Mouse (Mus musculus) heart, embryonic 12.5 days (tissue): ENCODE measurements around the gene Grik4. TPM values are rescaled to one million over a fixed set of nuclear protein-coding genes. Genes with fewer than 3 reads are reported as not detected.

ENCODE experiments used
- ATAC-seq: fragments of 200-750 bp; cut with Nextera tagmentation; 2 replicates; pipeline ENCODE4 v1.8.0; 2017; ENCODE audit warnings: moderate TSS enrichment, moderate library complexity; ENCODE audit not compliant: insufficient number of reproducible peaks, low FRiP score
- H3K27ac ChIP-seq: fragments of 300-500 bp; sonication (generic); 2 replicates; pipeline ENCODE4 v1.5.1; 2016; ENCODE audit warnings: mild to moderate bottlenecking, moderate library complexity; ENCODE audit not compliant: poor library complexity, severe bottlenecking
- H3K27me3 ChIP-seq: fragments of 300-500 bp; sonication (generic); replicated peaks from 2 replicates; pipeline ENCODE4 v1.6.1; 2016; ENCODE audit warnings: mild to moderate bottlenecking, moderate library complexity
- H3K36me3 ChIP-seq: fragments of 300-500 bp; sonication (generic); 2 replicates; pipeline ENCODE4 v1.6.1; 2016; ENCODE audit warnings: mild to moderate bottlenecking, moderate library complexity
- H3K4me1 ChIP-seq: fragments of 300-500 bp; sonication (generic); replicated peaks from 2 replicates; pipeline ENCODE4 v1.6.1; 2016; ENCODE audit warnings: mild to moderate bottlenecking
- H3K4me2 ChIP-seq: fragments of 300-500 bp; sonication (generic); 2 replicates; pipeline ENCODE4 v1.6.1; 2016; ENCODE audit warnings: mild to moderate bottlenecking, moderate library complexity
- H3K4me3 ChIP-seq: fragments of 300-500 bp; sonication (generic); 2 replicates; pipeline ENCODE4 v1.5.1; 2016; ENCODE audit warnings: mild to moderate bottlenecking
- H3K9ac ChIP-seq: fragments of 300-500 bp; sonication (generic); 2 replicates; pipeline ENCODE4 v1.6.1; 2016; ENCODE audit warnings: mild to moderate bottlenecking, moderate library complexity
- H3K9me3 ChIP-seq: fragments of 300-500 bp; sonication (generic); replicated peaks from 2 replicates; pipeline ENCODE4 v1.6.1; 2016; ENCODE audit warnings: mild to moderate bottlenecking, moderate library complexity
- WGBS: fragments of 180-500 bp; shearing (Covaris S2); methylation state at CpG from one replicate; pipeline ENCODE4 v1.1.7; 2016; 5-methylcytosine and 5-hydroxymethylcytosine counted together
- polyA plus RNA-seq: library from polyadenylated mRNA; unstranded; fragments of >200 nt; fragmentation: Nextera tagmentation; extraction: Ambion mirVana; gene quantifications from 2 replicates; pipeline ENCODE4 v1.2.1, GENCODE M21; 2016

Grik4 gene
- polyA plus RNA-seq, 1 experiment from 2014 or later, result 0.42 TPM

DNA sequence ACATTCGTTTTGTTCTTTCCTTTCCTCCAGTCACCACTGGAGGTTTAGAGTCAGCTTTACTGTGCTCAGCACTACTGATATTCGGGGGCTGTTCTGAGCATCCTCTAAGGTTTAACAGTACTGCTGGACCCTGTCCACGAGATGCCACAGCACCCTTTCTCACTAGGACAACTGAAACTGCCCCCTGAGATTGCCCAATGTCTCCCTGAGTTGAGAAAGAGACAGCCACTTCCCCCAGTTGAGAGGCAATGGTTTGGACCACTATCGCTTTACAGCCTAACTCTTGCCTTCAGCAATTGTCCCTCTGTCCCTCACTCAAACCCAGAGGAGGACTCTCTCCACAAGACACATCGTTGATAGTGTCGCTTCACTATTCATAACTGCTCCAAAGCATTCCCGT lies 238.4 kb downstream of the Grik4 start:
- Histone ChIP-seq H3K9ac (no peak overlapping the region), H3K36me3 (no peaks in the 10 kb centered on the region), H3K9me3 (no peaks in the 10 kb centered on the region), H3K4me3 (no peak overlapping the region), H3K27ac (no peak overlapping the region), H3K27me3 (0 out of 2 replicates have a peak, but pooled peaks cover 5% of the 10 kb centered on the region), H3K4me2 (no peak overlapping the region), H3K4me1 (no peaks in the 10 kb centered on the region)
- 73% methylated on average over 7 of the region's 7 CpGs for WGBS
- ATAC-seq, result no peak

DNA sequence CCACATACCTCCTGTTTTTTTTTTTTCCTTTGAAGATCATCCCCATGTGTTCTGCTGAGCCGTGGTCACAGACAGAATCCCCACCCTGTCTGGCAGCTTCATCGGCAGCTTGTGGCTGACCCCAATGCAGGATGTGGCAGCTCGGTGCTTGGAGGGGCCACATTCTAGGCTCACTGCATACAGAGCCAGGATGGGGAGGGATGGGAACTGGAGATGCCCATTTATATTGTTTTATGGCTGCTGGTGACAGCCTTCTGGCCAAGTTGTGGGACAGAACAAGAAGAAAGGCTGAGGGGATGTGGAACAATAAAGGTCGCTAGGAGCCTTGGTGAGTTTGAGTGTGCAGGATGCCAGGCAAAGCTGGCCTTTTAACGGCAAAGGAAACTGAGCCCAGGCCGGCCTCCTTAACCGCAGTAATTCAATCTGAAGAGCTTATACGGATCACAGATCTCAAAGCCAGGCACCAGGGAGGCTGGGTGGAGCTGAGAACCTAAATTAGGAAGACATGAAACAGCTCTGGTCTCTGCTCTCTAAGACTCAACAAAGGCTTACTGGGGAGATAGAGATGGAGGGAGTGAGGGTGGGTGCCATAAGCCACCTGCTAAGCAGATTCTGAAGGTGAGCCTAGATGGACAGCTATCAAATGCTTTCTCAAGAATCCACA lies 241.0 kb downstream of the Grik4 start:
- H3K4me2 ChIP-seq, result no peak overlapping the region
- 57% methylated on average over 8 of the region's 8 CpGs for WGBS

DNA sequence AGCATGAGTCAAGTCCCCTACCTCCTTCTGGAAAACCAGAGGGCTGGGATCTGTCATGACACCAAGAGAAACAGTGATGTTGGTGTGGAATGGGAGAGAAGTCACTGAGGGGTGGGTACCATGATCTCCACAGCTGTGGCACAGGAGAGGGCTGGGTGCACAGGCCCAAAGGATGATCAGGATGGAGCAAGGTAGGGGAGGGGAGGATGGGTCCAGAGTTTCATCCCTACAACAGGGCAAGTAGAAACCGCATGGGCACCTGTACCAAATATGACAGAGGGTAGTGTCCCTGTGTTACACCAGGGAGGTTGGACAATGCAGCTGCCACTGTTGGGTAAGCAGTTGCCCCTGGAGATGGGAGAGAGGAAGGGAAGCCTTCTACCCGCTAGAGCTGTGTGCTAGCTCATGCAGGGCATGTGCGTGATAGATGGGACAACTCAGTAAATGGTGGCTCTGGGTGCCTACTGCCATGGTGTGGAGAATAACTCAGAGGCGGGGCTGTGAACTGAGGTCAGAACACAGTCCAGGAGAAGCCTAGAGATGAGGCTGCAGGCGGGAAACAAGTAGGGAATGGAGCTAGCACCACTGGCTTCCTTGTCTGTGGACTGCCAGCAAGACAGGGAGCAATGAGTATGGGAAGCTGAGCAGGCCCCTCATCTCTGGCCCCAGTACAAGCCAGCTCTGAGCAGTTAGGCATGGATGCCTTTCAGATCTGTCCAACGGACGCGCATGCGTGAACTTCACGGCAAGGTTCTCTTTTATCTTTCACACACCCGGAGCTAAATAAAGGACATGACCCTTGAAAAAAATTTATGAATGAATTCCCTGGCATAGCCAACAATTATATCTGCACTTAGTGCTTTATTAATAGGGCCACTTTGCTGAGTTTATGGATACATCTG lies 241.8 kb downstream of the Grik4 start:
- Histone ChIP-seq H3K27ac (no peak overlapping the region), H3K4me2 (no peak overlapping the region), H3K4me3 (no peak overlapping the region), H3K9me3 (no peaks in the 10 kb centered on the region; the same call in 1 of the 2 replicates), H3K27me3 (0 out of 2 replicates have a peak, but pooled peaks cover 5% of the 10 kb centered on the region), H3K9ac (no peak overlapping the region), H3K36me3 (no peaks in the 10 kb centered on the region), H3K4me1 (no peaks in the 10 kb centered on the region)
- no peak for ATAC-seq
- 71% methylated on average over 11 of the region's 11 CpGs for WGBS

More for the DNA sequence above, 241.0 kb downstream of the Grik4 start:
- H3K36me3 ChIP-seq, result no peaks in the 10 kb centered on the region
- no peak overlapping the region for H3K9ac ChIP-seq
- H3K27ac ChIP-seq, result no peak overlapping the region
- no peak overlapping the region for H3K4me3 ChIP-seq
- ATAC-seq, result no peak
- no peaks in the 10 kb centered on the region for H3K4me1 ChIP-seq
- H3K9me3 ChIP-seq, result no peaks in the 10 kb centered on the region; the same call in 1 of the 2 replicates
- 0 out of 2 replicates have a peak, but pooled peaks cover 5% of the 10 kb centered on the region for H3K27me3 ChIP-seq

DNA sequence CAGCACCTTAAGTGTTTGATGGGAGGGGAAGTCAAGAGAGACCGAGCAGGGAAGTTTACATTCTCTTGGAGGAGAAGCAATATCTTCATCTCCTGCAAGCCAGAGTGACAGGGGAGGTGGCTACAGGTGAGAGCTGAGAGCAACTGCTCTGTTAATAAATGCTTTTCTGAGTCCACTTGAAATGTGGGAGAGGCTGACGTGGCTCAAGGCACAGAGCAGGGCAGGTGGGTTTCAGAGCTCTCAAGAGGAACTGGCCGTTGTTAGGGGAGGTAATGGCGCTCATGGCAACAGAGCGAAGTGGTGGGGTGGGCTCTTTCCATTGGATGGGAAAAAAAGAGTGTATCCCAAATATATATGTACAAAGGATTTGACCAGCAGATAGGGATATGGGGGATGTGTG lies 242.6 kb downstream of the Grik4 start:
- WGBS, result 75% methylated on average over 5 of the region's 5 CpGs
- Histone ChIP-seq H3K9ac (no peak overlapping the region), H3K9me3 (peaks cover 2% of the 10 kb centered on the region; the same call in 1 of the 2 replicates), H3K36me3 (no peaks in the 10 kb centered on the region), H3K4me3 (no peak overlapping the region), H3K4me2 (no peak overlapping the region), H3K27ac (no peak overlapping the region), H3K27me3 (0 out of 2 replicates have a peak, but pooled peaks cover 5% of the 10 kb centered on the region), H3K4me1 (no peaks in the 10 kb centered on the region)
- no peak for ATAC-seq

DNA sequence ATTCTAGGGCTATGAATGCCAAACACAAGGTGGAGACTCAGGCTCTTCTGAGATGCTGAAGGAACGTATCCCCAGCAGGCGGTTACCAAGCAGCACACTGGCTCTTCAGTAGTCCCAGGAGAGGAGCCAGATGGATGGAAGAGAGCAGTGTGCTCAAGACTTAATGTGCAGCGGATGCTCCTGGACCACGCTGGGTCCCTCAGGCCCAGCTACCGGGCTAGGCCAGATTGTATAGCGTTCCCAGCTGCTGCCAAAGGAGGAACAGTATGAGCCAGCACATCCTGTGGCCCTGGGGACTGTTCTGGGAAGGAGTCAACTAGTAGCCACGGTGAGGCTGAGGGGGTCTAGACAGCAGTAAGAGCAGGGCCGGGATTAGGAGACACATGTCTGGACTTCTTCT lies 251.3 kb downstream of the Grik4 start:
- no peak for ATAC-seq
- no peak overlapping the region for H3K27ac ChIP-seq
- H3K4me1 ChIP-seq, result no peaks in the 10 kb centered on the region
- H3K27me3 ChIP-seq, result no peaks in the 10 kb centered on the region; the same call in 1 of the 2 replicates
- H3K4me3 ChIP-seq, result no peak overlapping the region
- no peaks in the 10 kb centered on the region for H3K36me3 ChIP-seq
- WGBS, result 81% methylated on average over 8 of the region's 8 CpGs
- no peak overlapping the region for H3K9ac ChIP-seq
- H3K4me2 ChIP-seq, result no peak overlapping the region
- peaks cover 8% of the 10 kb centered on the region for H3K9me3 ChIP-seq

DNA sequence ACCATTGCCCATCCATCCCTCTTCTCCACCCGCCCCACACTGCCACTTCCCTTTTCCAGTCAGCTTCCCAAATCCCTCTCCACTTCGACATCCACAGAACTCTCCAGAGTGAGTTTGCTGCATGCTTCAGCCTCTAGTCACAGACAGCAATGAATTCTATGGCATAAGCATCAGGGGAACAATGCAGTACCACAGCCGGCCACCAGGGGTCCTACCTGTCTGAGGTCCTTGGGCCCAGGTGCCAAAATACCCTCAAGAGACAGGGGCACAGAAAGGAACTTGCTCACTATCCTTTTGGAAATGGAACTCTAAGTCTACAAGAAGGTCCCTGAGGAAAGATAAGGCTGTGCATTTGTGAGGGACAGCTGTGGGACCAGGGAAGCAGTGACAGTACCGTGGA lies 256.1 kb downstream of the Grik4 start:
- no peaks in the 10 kb centered on the region for H3K9me3 ChIP-seq
- no peak overlapping the region for H3K9ac ChIP-seq
- H3K4me1 ChIP-seq, result no peaks in the 10 kb centered on the region
- H3K27me3 ChIP-seq, result no peaks in the 10 kb centered on the region
- no peak overlapping the region for H3K27ac ChIP-seq
- no peak overlapping the region for H3K4me2 ChIP-seq
- WGBS, result 30% methylated on average over 4 of the region's 4 CpGs
- no peak overlapping the region for H3K4me3 ChIP-seq
- no peaks in the 10 kb centered on the region for H3K36me3 ChIP-seq
- no peak for ATAC-seq

DNA sequence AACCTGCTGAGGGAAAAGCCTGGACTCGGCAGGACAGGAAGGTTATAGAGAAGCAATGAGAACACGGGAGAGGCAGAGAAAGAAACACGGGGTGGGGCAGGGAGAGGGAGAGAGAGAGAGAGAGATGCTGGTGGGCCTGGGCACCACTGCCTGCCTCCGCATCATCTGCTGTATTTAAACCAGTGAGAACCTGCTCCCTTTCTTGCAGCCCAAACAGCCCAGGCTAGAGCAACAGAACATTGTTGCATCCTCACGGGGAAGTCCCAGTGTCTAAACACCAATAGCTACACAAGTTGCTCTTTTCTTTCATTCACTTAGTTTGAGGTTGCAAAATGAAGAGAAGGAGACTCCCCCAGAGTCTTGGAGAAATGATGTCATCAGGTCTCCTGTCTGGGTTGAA lies 258.2 kb downstream of the Grik4 start:
- Histone ChIP-seq H3K4me3 (no peak overlapping the region), H3K4me1 (no peaks in the 10 kb centered on the region), H3K27me3 (peaks cover 3% of the 10 kb centered on the region; the same call in 1 of the 2 replicates), H3K36me3 (no peaks in the 10 kb centered on the region), H3K9me3 (no peaks in the 10 kb centered on the region), H3K4me2 (no peak overlapping the region), H3K9ac (no peak overlapping the region), H3K27ac (no peak overlapping the region)
- ATAC-seq, result no peak
- 66% methylated on average over 5 of the region's 5 CpGs for WGBS

DNA sequence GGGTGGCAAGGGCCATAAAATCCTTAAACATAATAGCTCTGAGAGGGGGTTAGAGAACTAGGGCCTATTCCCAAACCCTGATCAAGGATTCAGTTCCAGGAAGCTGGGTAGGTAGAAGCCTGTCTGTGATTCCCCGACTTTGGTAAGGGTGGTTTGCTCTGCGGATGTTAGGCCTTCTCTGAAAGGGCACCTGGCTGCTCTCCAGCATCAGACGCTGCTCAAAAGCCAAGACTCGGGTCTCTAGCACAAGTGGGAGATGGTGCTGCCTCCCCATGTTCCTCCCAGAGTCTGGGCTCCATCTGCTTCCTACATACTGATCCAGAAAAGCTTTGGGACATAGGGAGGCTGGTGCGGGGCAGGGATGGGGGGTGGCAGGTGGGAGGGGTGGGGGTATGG lies 270.3 kb downstream of the Grik4 start:
- no peak overlapping the region for H3K4me3 ChIP-seq
- H3K27me3 ChIP-seq, result peaks cover 20% of the 10 kb centered on the region

DNA sequence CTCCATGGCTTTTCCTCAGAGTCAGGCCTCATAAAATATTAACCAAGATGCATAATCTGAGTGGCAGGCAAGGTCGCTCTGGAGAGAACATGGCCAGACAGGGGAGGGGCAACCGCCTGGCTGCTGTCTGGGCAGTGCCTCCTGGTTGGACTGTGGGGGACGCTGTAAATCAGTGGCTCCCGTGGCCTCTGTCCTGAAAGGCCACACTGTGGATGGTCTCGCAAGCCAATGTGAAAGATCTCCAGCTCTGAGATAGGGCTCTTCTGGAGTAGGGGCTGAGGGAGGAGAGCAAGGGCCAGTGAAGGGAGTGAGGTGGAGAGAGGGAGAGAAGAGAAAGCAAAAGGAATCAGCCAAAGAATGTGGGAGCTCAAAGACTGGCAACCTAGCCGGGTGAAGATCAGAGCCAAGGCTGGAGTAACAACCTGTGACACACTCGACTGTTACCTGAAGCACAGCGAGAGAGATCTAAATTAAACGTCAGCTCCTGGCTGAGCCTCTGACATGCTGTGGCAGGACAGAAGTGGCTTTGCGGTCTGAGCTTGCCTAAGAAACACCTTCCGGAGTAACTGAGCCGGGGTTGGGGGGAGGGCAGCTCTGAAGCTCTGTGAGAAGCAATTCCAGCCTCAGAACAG lies 270.8 kb downstream of the Grik4 start:
- peaks cover 20% of the 10 kb centered on the region for H3K27me3 ChIP-seq
- H3K4me2 ChIP-seq, result no peak overlapping the region
- no peak overlapping the region for H3K27ac ChIP-seq
- ATAC-seq, result no peak
- no peak overlapping the region for H3K4me3 ChIP-seq
- H3K4me1 ChIP-seq, result no peaks in the 10 kb centered on the region
- H3K9ac ChIP-seq, result no peak overlapping the region
- WGBS, result 58% methylated on average over 12 of the region's 12 CpGs
- H3K36me3 ChIP-seq, result no peaks in the 10 kb centered on the region
- H3K9me3 ChIP-seq, result no peaks in the 10 kb centered on the region

More for the DNA sequence above, 270.3 kb downstream of the Grik4 start:
- Histone ChIP-seq H3K9me3 (no peaks in the 10 kb centered on the region), H3K27ac (no peak overlapping the region), H3K4me2 (no peak overlapping the region), H3K4me1 (no peaks in the 10 kb centered on the region), H3K9ac (no peak overlapping the region), H3K36me3 (no peaks in the 10 kb centered on the region)
- WGBS, result 74% methylated on average over 5 of the region's 5 CpGs
- ATAC-seq, result no peak

DNA sequence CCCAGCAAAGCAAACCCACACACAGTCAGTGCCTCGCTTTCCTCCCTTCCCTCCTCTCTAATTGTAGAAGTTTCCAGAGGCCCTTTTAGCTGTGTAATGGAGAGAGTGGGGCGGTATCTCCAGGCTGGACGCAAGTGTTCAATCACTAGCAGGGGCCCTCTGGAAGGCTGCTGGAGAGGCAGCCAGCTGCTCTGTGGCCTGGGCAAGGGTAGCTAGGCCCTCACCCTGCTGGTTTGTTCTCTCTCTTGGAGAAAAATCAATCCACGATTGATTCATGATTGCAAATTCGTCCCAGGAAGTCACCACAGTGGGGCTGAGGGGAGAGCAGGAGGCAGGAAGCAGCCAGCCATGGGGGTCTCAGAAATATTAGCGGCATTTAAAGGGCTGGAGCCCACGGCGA lies 271.3 kb downstream of the Grik4 start:
- Histone ChIP-seq H3K27ac (no peak overlapping the region), H3K36me3 (no peaks in the 10 kb centered on the region), H3K9ac (no peak overlapping the region), H3K27me3 (peaks cover 20% of the 10 kb centered on the region), H3K4me1 (no peaks in the 10 kb centered on the region), H3K9me3 (no peaks in the 10 kb centered on the region), H3K4me2 (no peak overlapping the region), H3K4me3 (no peak overlapping the region)
- 67% methylated on average over 8 of the region's 8 CpGs for WGBS
- ATAC-seq, result no peak

DNA sequence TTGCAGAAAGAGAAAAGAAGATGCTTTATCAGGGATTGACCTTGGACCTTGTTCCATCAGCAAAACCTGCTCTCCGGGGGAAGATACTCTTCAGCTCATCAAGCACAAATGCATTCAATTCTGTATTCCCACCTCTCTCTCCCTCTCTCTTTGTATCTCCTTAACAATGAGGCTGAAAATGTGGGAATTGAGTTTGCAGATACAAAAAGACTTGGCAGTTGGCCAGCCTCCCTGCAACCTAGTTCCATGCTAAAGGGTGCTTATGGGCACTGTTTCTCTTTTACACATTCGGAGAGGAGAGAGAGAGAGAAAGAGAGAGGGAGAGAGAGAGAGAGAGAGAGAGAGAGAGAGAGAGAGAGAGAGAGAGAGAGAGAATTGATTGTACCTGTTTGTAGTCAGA lies 273.7 kb downstream of the Grik4 start:
- Histone ChIP-seq H3K9me3 (no peaks in the 10 kb centered on the region), H3K9ac (no peak overlapping the region), H3K27ac (no peak overlapping the region), H3K4me3 (no peak overlapping the region), H3K4me2 (no peak overlapping the region), H3K4me1 (no peaks in the 10 kb centered on the region), H3K27me3 (peaks cover 31% of the 10 kb centered on the region), H3K36me3 (no peaks in the 10 kb centered on the region)
- 70% methylated on average over 2 of the region's 2 CpGs for WGBS
- ATAC-seq, result no peak
